16 mouse cellular contexts compared by ENCODE assay signal in the genomic region with DNA sequence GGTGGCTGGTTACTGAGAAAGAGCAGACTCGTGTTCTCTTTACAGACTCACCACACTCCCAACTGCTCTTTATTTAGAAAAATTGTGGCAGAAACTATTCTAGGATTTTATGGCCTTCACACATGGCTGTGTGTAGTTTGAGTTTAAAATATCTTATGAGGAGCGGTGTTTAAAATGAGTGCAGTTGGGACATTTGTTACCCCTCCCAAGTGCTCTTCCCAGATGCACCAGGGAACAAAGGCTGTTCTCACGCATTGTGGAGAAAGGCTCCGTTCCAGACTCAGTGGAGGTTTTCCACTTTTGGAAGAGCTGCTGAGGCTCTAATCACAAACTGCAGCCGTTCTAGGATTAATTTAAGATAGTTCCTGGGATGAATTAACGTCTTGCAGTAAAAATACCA. TPM values are rescaled to one million over a fixed set of nuclear protein-coding genes. Genes with fewer than 3 reads are reported as not detected.
DNase-seq lines count a peak whose midpoint lies in the region; ATAC-seq and TF ChIP-seq lines count a peak whose summit lies in the region.
"Had no signal": no experiment of that assay in that cellular context is flagged by ENCODE, and none has a peak within 500 bp of the region (broad histone marks: within the 10 kb centered on the region; RNA-seq: fewer than 3 reads in every experiment).

No protein-coding gene starts in this region.

- H3K27ac ChIP-seq in embryonic facial prominence, embryonic 13.5 days = peak overlapping the region; percentile 56; the same call in 1 of the 2 replicates
- peak overlapping the region; percentile 93 for H3K27ac ChIP-seq in limb, embryonic 13.5 days
- H3K27ac ChIP-seq in liver, postnatal 0 days (ENCODE audit: low read depth) = no peak overlapping the region
- H3K27ac ChIP-seq: liver, embryonic 15.5 days had no signal

- TF ChIP-seq EP300 in liver, postnatal 0 days (IDR thresholded peaks at IDR 0.05; ENCODE audit: low read depth) = no peak

- no peaks in the 10 kb centered on the region for H3K27me3 ChIP-seq in embryonic facial prominence, embryonic 13.5 days
- H3K27me3 ChIP-seq in limb, embryonic 13.5 days = no peaks in the 10 kb centered on the region
- no peaks in the 10 kb centered on the region for H3K27me3 ChIP-seq in liver, postnatal 0 days (ENCODE audit: insufficient read depth, low read length)
- H3K27me3 ChIP-seq: liver, embryonic 15.5 days had no signal

- WGBS in embryonic facial prominence, embryonic 13.5 days = 58% methylated on average over 6 of the region's 6 CpGs
- 21% methylated on average over 6 of the region's 6 CpGs for WGBS in limb, embryonic 13.5 days
- WGBS in liver, postnatal 0 days (ENCODE audit: insufficient replicate concordance) = 78% methylated on average over 6 of the region's 6 CpGs

- DNase-seq in frontal cortex, adult 2 months (ENCODE audit: extremely low spot score in 1 of 2, low spot score in 1 of 2) = peak; percentile 36 to 51
- no peak for DNase-seq in frontal cortex, postnatal 10 days (ENCODE audit: low spot score in 2 of 2)
- DNase-seq in layer of hippocampus, adult 8-10 months (ENCODE audit: low spot score in 2 of 2) = peak; percentile 29 to 33
- no peak for DNase-seq in layer of hippocampus, postnatal 10 days (ENCODE audit: low spot score in 2 of 2)
- no peak for DNase-seq in liver, postnatal 0 days
- DNase-seq in thymus, postnatal 0 days (ENCODE audit: low spot score) = no peak
- DNase-seq: cerebellum, postnatal 25 days; kidney, adult 18-20 months; thymus, postnatal 4 days had no signal

- no peaks in the 10 kb centered on the region for H3K9me3 ChIP-seq in embryonic facial prominence, embryonic 13.5 days
- H3K9me3 ChIP-seq in limb, embryonic 13.5 days = no peaks in the 10 kb centered on the region
- no peaks in the 10 kb centered on the region for H3K9me3 ChIP-seq in liver, postnatal 0 days (ENCODE audit: low read length)
- H3K9me3 ChIP-seq: G1E; liver, embryonic 15.5 days had no signal

- no peak overlapping the region for H3K4me2 ChIP-seq in embryonic facial prominence, embryonic 13.5 days
- H3K4me2 ChIP-seq in limb, embryonic 13.5 days (replicated peaks) = peak overlapping the region; percentile 43
- no peak overlapping the region for H3K4me2 ChIP-seq in liver, postnatal 0 days (ENCODE audit: low read depth, low read length)
- H3K4me2 ChIP-seq: liver, embryonic 15.5 days had no signal

- H3K4me3 ChIP-seq in embryonic facial prominence, embryonic 13.5 days = no peak overlapping the region
- H3K4me3 ChIP-seq in limb, embryonic 13.5 days = no peak overlapping the region
- H3K4me3 ChIP-seq in liver, postnatal 0 days (ENCODE audit: low read depth, low read length) = no peak overlapping the region
- H3K4me3 ChIP-seq: liver, embryonic 15.5 days had no signal

- H3K36me3 ChIP-seq in embryonic facial prominence, embryonic 13.5 days = no peaks in the 10 kb centered on the region
- H3K36me3 ChIP-seq in limb, embryonic 13.5 days = 0 out of 2 replicates have a peak, but pooled peaks cover 5% of the 10 kb centered on the region
- peaks cover 21% of the 10 kb centered on the region for H3K36me3 ChIP-seq in liver, postnatal 0 days (replicated peaks; ENCODE audit: insufficient read depth, low read length)

- no peak for ATAC-seq in embryonic facial prominence, embryonic 13.5 days (ENCODE audit: insufficient number of reproducible peaks, insufficient read depth, low FRiP score, low TSS enrichment, low read depth)
- peak; percentile 34; the same call in 1 of the 2 replicates for ATAC-seq in limb, embryonic 13.5 days (ENCODE audit: low FRiP score, low read depth)
- ATAC-seq in liver, postnatal 0 days = no peak

- peaks cover 42% of the 10 kb centered on the region for H3K4me1 ChIP-seq in embryonic facial prominence, embryonic 13.5 days
- peaks cover 64% of the 10 kb centered on the region for H3K4me1 ChIP-seq in limb, embryonic 13.5 days
- no peaks in the 10 kb centered on the region for H3K4me1 ChIP-seq in liver, postnatal 0 days (ENCODE audit: insufficient read depth)
- H3K4me1 ChIP-seq: liver, embryonic 15.5 days had no signal

- no peak overlapping the region; the same call in 1 of the 2 replicates for H3K9ac ChIP-seq in embryonic facial prominence, embryonic 13.5 days
- H3K9ac ChIP-seq in limb, embryonic 13.5 days = peak overlapping the region; percentile 53; the same call in 1 of the 2 replicates
- H3K9ac ChIP-seq in liver, postnatal 0 days (replicated peaks) = no peak overlapping the region
- H3K9ac ChIP-seq: liver, embryonic 15.5 days had no signal

- TF ChIP-seq CTCF in liver, postnatal 0 days (IDR thresholded peaks at IDR 0.05; ENCODE audit: low read depth) = no peak

RNA-seq across cellular contexts. Expression of gene Kcns1, which starts 33.2 kb away (rescaled TPM):
- 4.9 and 7.1 TPM in 2 replicates for polyA plus RNA-seq in frontal cortex, adult 2 months (2012; rRNA removed)
- 1 to 10 TPM; 5.3 to 7.8 (median 6.2) TPM for total RNA-seq in layer of hippocampus, adult 8-10 months (2022)
- total RNA-seq in layer of hippocampus, postnatal 10 days (2021) = 1 to 10 TPM; 6.5 to 7.7 TPM
- 0.80 and 1.2 TPM in 2 replicates for polyA plus RNA-seq in embryonic facial prominence, embryonic 13.5 days (2015; fragmentation: Nextera tagmentation; extraction: Ambion mirVana)
- 2.5 and 2.8 TPM in 2 replicates for polyA plus RNA-seq in limb, embryonic 13.5 days (2015; fragmentation: Nextera tagmentation; extraction: Ambion mirVana)
- not detected in 2 replicates for polyA plus RNA-seq in liver, postnatal 0 days (2015; fragmentation: Nextera tagmentation; extraction: Ambion mirVana)
- polyA plus RNA-seq in thymus, postnatal 0 days (2015; fragmentation: Nextera tagmentation; extraction: Ambion mirVana) = not detected in 2 replicates
- total RNA-seq: G1E had no signal
- polyA plus RNA-seq: G1E; liver, embryonic 15.5 days had no signal

RNA-seq across cellular contexts. Expression of gene Wfdc5, which starts 44.8 kb away (rescaled TPM):
- polyA plus RNA-seq in frontal cortex, adult 2 months (2012; rRNA removed) = not detected in 2 replicates
- total RNA-seq in layer of hippocampus, adult 8-10 months (2022) = not detected
- total RNA-seq in layer of hippocampus, postnatal 10 days (2021) = not detected
- polyA plus RNA-seq in embryonic facial prominence, embryonic 13.5 days (2015; fragmentation: Nextera tagmentation; extraction: Ambion mirVana) = not detected in 2 replicates
- not detected in 2 replicates for polyA plus RNA-seq in limb, embryonic 13.5 days (2015; fragmentation: Nextera tagmentation; extraction: Ambion mirVana)
- polyA plus RNA-seq in liver, postnatal 0 days (2015; fragmentation: Nextera tagmentation; extraction: Ambion mirVana) = not detected in 2 replicates
- 0.09 TPM in 1 of 2 replicates, not detected in the other for polyA plus RNA-seq in thymus, postnatal 0 days (2015; fragmentation: Nextera tagmentation; extraction: Ambion mirVana)
- total RNA-seq: layer of hippocampus, adult 18-20 months had no signal
- polyA plus RNA-seq: G1E; heart, postnatal 0 days; liver, embryonic 15.5 days had no signal

RNA-seq across cellular contexts. Expression of gene Wfdc12, which starts 52.7 kb away (rescaled TPM):
- not detected in 2 replicates for polyA plus RNA-seq in frontal cortex, adult 2 months (2012; rRNA removed)
- not detected for total RNA-seq in layer of hippocampus, adult 8-10 months (2022)
- not detected for total RNA-seq in layer of hippocampus, postnatal 10 days (2021)
- polyA plus RNA-seq in embryonic facial prominence, embryonic 13.5 days (2015; fragmentation: Nextera tagmentation; extraction: Ambion mirVana) = not detected in 2 replicates
- 0.51 TPM in 1 of 2 replicates, not detected in the other for polyA plus RNA-seq in limb, embryonic 13.5 days (2015; fragmentation: Nextera tagmentation; extraction: Ambion mirVana)
- 0.14 TPM in 2 replicates for polyA plus RNA-seq in liver, postnatal 0 days (2015; fragmentation: Nextera tagmentation; extraction: Ambion mirVana)
- 2.0 and 2.3 TPM in 2 replicates for polyA plus RNA-seq in thymus, postnatal 0 days (2015; fragmentation: Nextera tagmentation; extraction: Ambion mirVana)
- total RNA-seq: G1E; gastrocnemius, adult 18-20 months; layer of hippocampus, adult 18-20 months had no signal
- polyA plus RNA-seq: G1E; heart, postnatal 0 days; liver, embryonic 15.5 days had no signal

Comparison
In these comparisons a context has a peak if more than half of its experiments do, and no peak if none do; other contexts are left out.
1. DNase-seq: peak in frontal cortex, adult 2 months (2 of 2) and layer of hippocampus, adult 8-10 months (2 of 2); none in frontal cortex, postnatal 10 days (0 of 2), layer of hippocampus, postnatal 10 days (0 of 2), liver, postnatal 0 days (single experiment) and thymus, postnatal 0 days (single experiment).